Mouse (Mus musculus) layer of hippocampus, adult 18-20 months (tissue): ENCODE data around the gene Shmt1. TPM values are rescaled to one million over a fixed set of nuclear protein-coding genes. Genes with fewer than 3 reads are reported as not detected.
A peak's percentile ranks its signal among the peaks of the same experiment; 100 is the strongest.
"Not testable (repeated sequence)": the region's sequence is repeated elsewhere in the genome, so short reads cannot be mapped to it uniquely, and the experiment has no call there.

Experiments
- DNase-seq, 2 experiments: peaks; one replicate each; pipeline ENCODE4 v3.0.0; 2022; ENCODE audit warnings: low spot score in 2 of 2
- long read RNA-seq: library from polyadenylated mRNA; stranded (forward); transcript quantifications from one replicate; pipeline ENCODE4 v2.0.0, GENCODE M21; 2021
- total RNA-seq, 2 experiments: library from RNA; stranded (reverse); gene quantifications; 2 replicates each; pipeline ENCODE4 v1.2.3; 2021

Gene Shmt1
- total RNA-seq: 1 to 10 TPM; 5.1 to 7.2 TPM
- long read RNA-seq, transcript Shmt1-201 (12 exons, 2,858 nt): major isoform, 8 of 8 reads
- long read RNA-seq, partial matches to known transcripts: 0 of 8 reads
- long read RNA-seq, other reads (novel, unspliced or antisense): 0 of 8 reads

DNA sequence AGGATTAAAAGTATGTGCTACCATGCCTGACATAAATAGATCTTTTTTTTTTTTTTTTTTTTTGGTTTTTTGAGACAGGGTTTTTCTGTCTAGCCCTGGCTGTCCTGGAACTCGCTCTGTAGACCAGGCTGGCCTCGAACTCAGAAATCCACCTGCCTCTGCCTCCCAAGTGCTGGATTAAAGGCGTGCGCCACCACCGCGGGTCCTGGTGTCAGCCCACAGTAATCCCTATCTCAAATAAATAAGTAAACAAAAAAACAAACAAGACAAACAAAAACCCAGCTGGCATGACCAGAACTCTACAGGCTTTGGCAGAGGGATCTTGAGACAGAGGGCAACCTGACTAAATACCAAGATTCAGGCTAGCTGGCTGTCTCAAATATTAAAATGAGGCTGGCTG, at the start of gene Shmt1:
Shmt1 (minus strand) TSS at position 101 of the 400 bp plus-strand sequence.
- DNase-seq: not testable (repeated sequence)

DNA sequence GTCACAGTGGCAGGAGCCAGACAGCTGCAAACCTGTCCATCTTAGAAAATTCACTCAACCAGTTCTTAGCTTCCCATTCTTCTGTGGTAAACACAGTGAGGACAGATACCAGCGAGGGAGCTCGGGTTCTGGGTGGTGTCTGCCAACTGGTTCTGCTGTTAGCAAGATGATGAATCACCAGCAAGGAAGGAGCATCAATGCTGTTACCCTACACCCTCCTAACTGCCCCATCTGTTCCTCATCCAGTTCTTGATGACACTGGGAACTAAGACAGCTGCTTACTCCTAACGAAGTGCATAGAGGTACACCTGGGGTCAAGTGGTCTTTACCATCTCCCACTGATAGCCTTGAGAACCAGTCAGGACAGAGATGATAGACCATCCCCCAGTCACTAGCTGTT, 45.1 kb upstream of the Shmt1 start:
- DNase-seq: peak in 1 of 2 experiments; percentile 31

DNA sequence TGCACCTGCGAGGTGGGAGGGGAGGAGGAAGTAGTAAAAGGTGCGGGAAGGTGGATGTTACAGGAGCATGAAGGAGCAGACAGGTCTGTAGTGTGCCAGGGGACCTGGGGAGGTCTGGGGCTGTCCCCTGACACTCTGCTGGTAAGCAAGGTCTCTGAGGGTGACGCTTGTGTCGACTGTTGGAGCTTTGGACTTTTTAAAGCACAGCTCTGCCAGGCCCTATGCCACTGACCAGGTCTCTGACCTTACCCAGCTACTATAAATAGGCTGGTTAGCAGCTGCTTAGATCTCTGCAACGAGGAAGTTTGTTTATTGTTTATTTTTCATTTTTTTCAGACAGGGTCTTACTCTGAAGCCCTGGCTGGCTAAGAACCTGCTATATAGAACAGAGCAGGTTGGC, 33.9 kb upstream of the Shmt1 start:
- no peak for DNase-seq

DNA sequence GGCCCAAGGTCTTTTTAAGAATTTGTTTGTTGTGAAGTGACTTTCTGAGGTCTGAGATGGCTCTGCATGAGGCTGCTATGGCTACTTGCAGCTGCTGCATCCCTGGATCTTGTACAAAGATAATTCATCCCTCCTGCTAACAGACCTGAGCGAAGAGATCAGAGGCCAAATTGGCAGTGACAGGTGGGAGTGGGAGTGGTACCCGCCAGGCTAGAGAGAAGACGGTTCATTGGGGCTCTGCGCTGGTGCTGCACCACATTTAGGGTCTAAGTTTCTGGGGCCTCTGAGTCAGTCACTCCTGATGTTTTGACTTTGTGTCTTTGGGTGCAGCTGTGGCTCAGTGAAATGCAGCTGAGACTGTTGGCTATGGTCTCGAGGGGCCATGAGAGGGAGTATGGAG, 31.9 kb upstream of the Shmt1 start:
- DNase-seq: no peak

DNA sequence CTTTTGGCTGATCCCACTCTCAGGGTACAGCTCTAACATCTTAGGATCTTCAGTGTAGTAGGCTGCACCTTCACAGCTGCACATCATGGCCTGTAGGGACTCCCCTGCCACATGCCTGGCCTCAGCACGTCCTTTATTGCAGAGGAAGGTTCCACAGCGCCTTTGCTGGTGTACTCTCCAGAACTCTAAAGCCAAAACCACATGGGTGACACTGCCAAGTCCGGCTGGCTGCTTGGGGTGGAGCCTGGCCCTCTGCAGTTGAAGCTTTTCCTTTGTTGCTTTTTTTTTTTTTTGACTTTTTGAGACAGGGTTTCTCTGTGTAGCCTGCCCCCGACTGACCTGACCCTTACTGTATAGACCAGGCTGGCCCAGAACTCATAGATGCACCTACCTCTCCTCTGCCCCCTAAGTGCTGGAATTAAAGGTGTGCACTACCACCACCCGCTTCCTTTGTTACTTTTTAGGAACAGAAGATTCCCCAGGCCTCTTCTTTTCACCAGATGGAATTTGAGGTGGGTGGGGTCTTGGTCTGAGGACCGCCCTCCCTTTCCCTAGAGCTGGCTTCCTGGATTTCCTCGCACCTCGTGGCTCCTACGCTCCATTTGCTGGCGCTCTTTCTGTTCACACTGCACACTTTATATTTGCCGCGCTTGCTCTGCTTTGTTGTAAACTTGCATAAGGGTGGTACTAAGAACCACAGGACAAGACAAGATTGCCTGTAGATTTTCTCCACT, 30.1 kb upstream of the Shmt1 start:
- no peak for DNase-seq

DNA sequence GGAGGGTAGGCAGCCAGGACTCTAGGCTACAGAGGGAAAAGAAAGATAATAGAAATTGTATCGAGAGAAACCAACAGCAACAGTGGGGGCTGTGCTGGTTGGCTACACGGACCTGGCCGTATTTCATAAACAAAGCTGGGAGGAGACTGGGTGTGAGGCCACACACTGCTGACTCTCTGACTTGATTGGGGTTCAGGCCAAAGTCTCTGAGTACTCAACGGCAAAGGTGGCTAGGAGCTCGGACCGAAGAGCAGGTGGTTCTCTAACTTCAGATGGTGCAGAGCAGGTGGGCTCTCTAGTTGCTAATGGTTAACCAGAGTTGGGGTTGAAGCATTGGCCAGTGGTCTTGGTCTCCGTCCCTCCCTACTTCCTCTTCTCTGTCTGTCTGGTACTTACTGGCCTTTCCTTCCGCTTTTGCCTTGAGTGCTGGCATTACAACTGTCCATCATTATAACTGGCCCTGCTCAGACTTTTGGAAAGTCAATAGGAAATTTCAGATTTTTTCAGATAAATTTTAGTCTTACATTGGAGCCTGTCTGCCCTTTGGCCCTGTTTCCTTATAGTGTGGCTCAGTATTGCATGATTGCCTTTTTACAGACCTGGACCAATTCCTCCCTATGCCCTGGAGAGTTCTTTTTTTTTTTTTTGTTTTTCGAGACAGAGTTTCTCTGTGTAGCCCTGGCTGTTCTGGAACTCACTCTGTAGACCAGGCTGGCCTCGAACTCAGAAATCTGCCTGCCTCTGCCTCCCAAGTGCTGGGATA, 26.3 kb upstream of the Shmt1 start:
- no peak for DNase-seq

DNA sequence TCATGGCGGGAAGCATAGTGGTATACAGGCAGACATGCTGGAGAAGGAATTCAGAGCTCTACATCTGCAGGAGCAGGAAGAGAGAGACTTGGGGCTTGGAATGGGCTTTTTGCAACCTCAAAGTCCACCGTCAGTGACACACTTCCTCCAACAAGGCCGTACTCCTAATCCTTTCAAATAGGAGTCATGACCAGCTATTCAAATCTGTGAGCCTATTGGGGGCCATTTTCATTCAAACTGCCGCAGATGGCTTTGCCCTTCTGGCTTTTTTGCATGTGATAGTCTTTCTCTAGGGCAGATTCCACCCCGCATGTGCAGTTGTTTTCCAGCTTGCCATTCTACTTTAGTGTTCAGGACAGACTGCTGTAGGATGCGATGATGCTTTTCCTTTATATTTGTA, 25.4 kb upstream of the Shmt1 start:
- DNase-seq: no peak

DNA sequence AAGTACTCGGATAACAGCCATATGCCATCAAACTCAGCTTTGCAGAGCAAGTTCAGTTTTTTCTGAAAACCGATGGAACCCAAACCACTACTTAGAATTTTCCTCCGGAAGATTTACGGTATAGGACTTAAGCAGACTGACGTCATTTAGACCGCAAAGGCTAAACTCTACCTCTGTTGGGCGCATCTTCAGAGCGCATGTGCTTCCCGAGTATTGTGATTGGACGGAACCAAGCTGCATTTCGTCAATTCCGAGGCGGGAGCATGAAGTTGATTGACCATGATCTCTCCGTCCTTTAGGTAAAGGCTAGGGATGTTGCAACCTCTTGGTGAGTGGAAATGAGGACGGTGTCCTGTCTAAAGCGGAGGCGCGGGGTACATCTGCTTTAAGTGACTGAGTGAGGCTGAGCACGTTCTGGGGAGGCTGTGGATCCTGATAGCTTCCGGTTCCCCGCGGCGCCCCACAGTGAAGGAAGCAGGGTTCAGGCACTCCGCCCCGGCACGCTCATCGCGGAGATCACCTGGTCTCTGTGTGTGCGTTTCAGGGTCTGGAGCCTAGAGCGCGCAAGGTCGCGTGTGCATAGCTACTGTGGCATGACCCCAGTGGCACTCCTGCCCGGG, 19.0 kb upstream of the Shmt1 start, which contains the start of gene Dhrs7b:
Dhrs7b (plus strand) TSS at position 199 of the 620 bp plus-strand sequence.
- DNase-seq: peak; percentile 88 to 95

DNA sequence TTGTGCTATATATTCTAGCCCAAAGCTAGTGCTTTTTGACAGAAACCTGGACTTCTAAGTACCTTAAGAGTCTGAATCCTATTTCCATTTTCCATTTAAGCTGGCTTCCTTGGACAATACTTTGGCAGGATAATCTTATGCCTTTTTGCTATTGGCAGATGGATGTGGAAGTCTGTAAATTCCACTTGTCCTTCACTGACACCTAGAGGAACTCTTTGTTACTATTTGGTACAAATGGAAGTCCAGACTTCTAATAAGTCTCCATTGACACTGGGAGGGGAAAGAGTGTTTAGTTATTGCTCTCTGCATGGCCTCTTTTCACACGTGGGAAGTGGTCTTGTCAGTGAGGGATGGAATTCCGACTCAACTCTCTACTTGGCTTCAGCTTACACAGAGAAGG, 17.4 kb upstream of the Shmt1 start:
- DNase-seq: no peak

DNA sequence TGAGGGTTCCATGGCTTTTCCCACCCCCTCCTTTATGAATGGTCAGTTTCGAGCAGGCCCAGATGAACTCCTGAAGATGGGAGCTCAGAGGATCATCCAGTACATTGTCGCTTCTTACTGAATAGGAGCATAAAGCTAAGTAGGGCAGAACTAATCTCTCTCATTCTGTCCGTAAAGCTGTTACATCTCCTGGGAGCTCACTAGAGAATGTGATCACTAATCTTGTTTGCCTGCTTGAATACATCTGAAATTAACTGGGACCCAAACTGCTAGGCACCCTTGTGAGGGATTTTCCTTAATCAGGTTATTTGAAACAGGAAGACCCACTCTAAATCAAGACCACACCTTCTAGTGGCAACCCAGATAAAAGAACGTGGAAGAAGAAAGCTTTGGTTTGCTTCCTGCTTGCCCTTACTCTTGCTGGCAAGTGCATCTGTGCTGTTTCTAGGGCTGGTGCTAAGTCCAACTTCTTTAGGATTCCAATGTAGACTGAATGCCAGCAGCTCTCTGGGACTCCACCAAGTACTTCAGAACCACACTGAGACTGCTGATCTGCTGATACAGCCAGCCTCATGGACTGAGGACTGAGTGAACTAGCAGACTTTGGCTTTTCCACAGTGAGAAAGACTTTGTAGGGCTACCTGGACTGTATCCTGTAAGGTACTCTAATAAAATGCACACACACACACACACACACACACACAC, 15.9 kb upstream of the Shmt1 start:
- DNase-seq: no peak

DNA sequence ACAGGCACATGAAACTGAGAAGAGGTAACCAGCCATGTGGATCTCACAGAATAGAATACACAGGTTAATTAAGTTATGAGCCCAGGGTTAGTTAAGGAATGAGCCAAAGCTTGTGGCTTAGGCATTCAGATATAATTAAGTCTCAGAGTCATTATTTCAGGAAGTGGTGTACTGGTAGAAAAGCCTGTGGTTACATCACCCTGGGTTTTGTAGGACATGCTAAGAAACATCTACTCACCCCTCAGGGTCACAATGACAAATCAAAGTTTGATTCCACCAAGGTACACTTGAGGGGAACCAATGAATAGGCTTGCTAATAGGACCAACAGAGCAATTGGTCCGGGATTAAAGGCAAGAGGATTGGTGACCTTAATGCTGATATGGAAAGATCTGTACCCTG, 15.2 kb upstream of the Shmt1 start:
- no peak for DNase-seq

DNA sequence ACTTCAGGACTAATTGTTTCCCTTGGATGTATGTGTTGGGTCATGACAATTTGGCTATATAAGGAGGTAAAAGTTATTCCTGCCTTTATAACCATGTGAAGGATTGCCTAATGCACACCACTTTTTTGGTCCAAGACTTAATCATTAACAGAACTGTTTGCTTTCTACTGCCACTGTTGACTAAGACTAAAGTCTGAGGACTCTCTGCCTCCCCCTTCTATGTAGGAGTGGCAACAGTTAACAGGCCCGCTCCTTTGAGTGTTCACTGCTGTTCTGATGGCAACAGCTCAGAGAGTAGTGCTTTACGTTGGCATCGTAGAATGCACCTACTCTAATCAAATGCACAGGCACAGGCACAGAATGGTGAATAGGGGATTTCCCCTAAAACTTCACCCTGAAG, 13.7 kb upstream of the Shmt1 start:
- DNase-seq: no peak

DNA sequence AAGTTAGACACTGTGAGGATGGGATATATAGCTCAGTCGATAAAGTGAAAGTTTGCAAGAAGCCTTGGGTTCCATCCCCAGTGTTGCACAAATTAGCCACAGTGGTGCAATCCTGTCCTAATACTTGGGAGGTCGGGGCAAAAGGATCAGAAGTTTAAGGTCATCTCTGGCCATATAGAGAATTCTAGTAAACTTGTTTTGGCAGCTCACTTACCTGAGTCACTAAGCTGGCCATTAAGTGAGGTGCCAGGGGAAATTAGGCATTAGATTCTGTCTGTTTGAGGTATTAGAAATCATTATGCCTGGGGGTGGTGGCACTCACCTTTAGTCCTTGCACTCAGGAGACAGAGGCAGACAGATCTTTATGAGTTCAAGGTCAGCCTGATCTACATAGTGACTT, 12.3 kb upstream of the Shmt1 start:
- DNase-seq: no peak

DNA sequence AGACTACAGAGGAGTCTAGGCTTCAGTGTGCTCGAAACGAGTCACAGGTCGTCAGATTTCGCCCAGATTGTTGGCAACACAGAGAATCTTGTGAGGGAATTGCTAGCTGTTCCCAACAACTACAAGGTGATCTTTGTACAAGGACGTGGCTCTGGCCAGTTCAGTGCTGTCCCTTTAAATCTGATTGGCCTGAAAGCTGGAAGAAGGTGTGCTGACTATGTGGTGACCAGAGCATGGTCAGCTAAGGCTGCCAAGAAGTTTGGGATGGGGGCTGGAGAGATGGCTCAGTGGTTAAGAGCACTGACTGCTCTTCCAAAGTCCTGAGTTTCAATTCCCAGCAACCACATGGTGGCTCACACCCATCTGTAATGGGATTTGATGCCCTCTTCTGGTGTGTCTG, 4.9 kb upstream of the Shmt1 start:
- DNase-seq: no peak

DNA sequence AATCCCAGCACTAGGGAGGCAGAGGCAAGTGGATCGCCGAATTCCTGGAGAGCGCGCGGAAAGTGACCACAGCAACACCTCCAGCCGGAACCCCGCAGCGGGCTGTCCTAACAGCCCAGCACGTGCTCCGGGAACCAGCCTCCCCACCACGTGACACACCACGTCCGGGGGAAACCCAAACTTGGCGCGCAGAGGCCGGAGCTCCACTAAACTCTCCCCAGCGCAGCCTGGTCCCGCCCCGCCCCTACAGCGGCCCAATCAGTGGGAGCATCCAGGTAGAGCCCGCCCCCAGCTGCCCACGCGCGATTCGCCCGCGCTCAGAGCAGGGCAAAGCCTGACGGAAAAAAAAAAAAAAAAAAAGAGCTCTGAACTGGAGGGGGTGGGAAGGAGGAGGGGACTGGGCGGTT, 461 bp downstream of the Shmt1 start:
- peak; percentile 88 to 93 for DNase-seq

DNA sequence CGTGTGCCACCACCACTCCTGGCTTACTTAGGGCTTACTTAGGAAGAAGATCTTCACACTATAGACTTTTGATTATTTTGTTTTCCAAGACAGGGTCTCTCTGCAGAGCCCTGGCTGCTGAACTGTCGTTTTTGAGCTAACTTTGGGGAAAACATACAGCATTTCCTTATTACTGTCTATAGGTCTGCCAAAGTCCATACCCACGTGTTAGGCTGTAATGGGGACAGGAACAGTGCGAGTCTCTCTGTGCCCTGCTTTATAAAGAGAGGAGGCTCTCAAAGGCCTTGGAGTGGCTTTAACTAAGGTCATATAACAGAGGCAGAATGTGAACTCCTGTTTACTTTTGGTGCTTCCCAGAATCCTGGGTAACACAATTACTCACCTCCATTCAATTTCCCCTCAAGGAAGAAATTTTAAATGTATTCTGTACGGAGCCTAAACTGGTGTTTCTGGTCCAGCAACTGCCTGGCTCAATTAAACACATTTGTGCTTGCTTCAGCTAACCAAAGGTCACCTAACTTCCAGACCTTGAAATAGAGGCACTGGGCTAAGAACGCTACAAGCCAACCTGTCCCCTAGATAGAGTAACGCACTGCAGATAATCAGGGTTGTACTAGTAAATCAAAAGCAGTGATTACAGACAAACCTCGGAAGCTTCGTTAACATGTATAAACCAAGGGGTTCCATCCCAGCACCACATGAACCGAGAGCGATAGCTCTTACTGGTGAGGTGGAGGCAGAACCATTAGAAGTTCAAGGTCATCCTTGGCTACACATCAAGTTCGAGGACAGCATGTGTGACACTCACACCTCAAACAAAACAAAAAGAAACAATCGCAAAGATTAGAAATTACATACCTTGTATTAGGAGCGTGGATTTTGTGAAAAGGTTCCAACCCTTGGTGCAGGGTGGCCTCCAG, 1.2 kb downstream of the Shmt1 start:
- DNase-seq: no peak

DNA sequence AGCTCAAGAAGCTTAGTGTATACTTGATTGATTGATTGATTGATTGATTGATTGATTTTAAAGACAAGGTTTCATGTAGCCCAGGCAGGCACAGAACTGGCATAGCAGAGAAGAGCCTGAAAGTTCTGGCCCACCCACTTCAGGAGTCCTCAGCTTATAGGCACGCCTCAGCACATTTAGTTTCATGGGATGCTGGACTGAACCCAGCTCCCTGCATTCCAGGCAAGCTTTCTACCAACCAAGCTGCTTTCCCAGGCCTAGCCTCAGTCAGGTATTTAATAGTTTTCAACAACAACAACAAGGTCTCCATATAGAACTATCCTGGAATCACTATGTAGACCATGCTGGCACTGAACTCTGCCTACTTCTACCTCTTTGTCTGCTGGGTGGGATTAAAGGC, 2.0 kb downstream of the Shmt1 start:
- DNase-seq: no peak

DNA sequence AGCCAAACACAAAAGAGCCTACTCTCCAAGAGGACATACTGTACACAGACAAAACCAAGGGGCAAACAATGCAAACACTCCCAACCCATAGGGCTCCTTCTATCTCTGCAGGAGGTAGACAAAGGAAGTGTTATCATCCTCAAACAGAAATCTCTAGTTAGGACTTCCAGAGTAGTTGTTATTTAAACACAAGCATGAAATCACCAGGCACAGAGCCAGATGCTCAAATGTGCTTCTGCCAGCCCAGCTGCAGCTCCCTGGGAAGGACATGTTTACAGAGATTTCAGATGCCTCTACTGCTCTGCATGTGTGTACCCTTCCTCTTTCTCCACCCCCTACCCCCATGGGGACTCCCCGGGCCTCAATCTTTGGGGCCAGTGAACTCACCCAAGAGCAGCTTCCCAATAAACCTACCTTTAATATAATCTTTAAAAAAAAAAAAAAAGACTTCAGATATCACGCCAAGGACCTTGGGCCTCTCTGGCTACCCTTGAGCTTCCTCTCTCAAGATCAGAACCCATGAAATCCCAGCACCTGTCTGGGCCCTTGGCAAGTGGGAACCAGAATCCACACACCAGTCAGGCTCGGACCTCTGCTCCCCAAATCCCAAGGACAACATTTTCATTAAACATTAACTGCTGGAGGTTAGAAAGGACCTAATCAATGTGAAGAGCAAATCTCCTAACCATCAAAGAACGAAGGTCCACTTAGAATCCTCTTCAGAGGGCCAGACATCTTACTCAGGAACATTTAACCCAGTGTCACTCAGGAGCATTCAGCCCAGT, 3.0 kb downstream of the Shmt1 start:
- DNase-seq: peak in 1 of 2 experiments; percentile 76

DNA sequence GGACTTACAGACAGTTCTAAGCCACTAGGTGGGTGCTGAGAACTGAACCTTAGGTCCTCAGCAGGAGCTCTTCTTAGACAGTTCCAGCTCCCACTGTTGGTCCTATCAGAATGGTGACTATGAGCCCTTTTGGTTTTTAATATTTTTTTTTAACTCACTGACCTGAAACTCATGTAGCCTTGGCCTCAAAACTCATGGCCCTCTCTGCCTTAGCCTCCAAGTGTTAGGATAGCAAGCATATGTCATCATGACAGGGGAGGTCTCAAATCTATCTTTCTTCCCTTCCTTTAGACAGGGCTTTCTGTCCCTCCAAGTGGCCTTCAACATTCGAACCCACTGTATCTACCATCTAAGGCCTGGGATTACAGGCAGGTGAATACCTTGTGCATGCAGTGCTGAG, 10.6 kb downstream of the Shmt1 start:
- DNase-seq: no peak
